8 mouse cellular contexts compared by ENCODE assay signal in genomic region chr10:21158918-21159443, GRCm38 (mm10). TPM values are rescaled to one million over a fixed set of nuclear protein-coding genes. Genes with fewer than 3 reads are reported as not detected.
DNase-seq lines count a peak whose midpoint lies in the region; ATAC-seq and TF ChIP-seq lines count a peak whose summit lies in the region.

No protein-coding gene starts in this region.

- H3K9ac ChIP-seq in ES-E14 (ENCODE audit: insufficient read depth, low read depth, low read length, poor library complexity, severe bottlenecking), result no peak overlapping the region; the same call in 1 of the 2 replicates
- H3K9ac ChIP-seq in limb, embryonic 12.5 days (replicated peaks), result peak overlapping the region; percentile 85
- H3K9ac ChIP-seq in midbrain, embryonic 12.5 days (replicated peaks), result peak overlapping the region; percentile 66
- peak overlapping the region; percentile 29; the same call in 1 of the 2 replicates for H3K9ac ChIP-seq in stomach, embryonic 14.5 days (replicated peaks; ENCODE audit: low read depth, low read length)

- ATAC-seq in limb, embryonic 12.5 days (ENCODE audit: insufficient number of reproducible peaks, insufficient read depth, low FRiP score, low TSS enrichment, low read depth), result no peak
- ATAC-seq in midbrain, embryonic 12.5 days (ENCODE audit: low FRiP score, low read depth), result no peak
- peak; percentile 76 for ATAC-seq in stomach, embryonic 14.5 days (ENCODE audit: insufficient number of reproducible peaks, insufficient read depth, low FRiP score, low read depth)

- peak overlapping the region; percentile 99 for H3K4me2 ChIP-seq in limb, embryonic 12.5 days
- H3K4me2 ChIP-seq in midbrain, embryonic 12.5 days (replicated peaks), result peak overlapping the region; percentile 99
- H3K4me2 ChIP-seq in stomach, embryonic 14.5 days (replicated peaks; ENCODE audit: low read depth, low read length), result peak overlapping the region; percentile 100

- no peak overlapping the region for H3K27ac ChIP-seq in ES-E14 (ENCODE audit: insufficient read depth, low read depth, low read length, poor library complexity, severe bottlenecking)
- H3K27ac ChIP-seq in hindbrain, embryonic 10.5 days, result peak overlapping the region; percentile 67; the same call in 1 of the 2 replicates
- no peak overlapping the region for H3K27ac ChIP-seq in limb, embryonic 12.5 days
- no peak overlapping the region for H3K27ac ChIP-seq in midbrain, embryonic 12.5 days (replicated peaks)
- H3K27ac ChIP-seq in stomach, embryonic 14.5 days (ENCODE audit: low read length), result no peak overlapping the region

- peaks cover 67% of the 10 kb centered on the region for H3K27me3 ChIP-seq in hindbrain, embryonic 10.5 days (ENCODE audit: insufficient read depth, poor library complexity, severe bottlenecking)
- peaks cover 32% of the 10 kb centered on the region for H3K27me3 ChIP-seq in limb, embryonic 12.5 days
- peaks cover 37% of the 10 kb centered on the region for H3K27me3 ChIP-seq in midbrain, embryonic 12.5 days
- H3K27me3 ChIP-seq in stomach, embryonic 14.5 days (ENCODE audit: control insufficient read depth, insufficient read depth, low read length), result no peaks in the 10 kb centered on the region

- under 1% methylated on average over 35 of the region's 35 CpGs for WGBS in hindbrain, embryonic 10.5 days
- under 1% methylated on average over 35 of the region's 35 CpGs for WGBS in limb, embryonic 12.5 days
- under 1% methylated on average over 35 of the region's 35 CpGs for WGBS in midbrain, embryonic 12.5 days
- under 1% methylated on average over 35 of the region's 35 CpGs for WGBS in stomach, embryonic 14.5 days

- H3K4me3 ChIP-seq in ES-E14 (ENCODE audit: insufficient read depth in 1 of 2, low read depth in 1 of 2, low read length in 2 of 2, poor library complexity in 1 of 2, severe bottlenecking in 1 of 2), result peak overlapping the region; percentile 74 to 90
- H3K4me3 ChIP-seq in hindbrain, embryonic 10.5 days, result peak overlapping the region; percentile 79
- H3K4me3 ChIP-seq in limb, embryonic 12.5 days (replicated peaks), result peak overlapping the region; percentile 71
- H3K4me3 ChIP-seq in midbrain, embryonic 12.5 days, result peak overlapping the region; percentile 74
- H3K4me3 ChIP-seq in stomach, embryonic 14.5 days (ENCODE audit: low read depth, low read length), result peak overlapping the region; percentile 58

- no peaks in the 10 kb centered on the region for H3K9me3 ChIP-seq in ES-E14 (ENCODE audit: control insufficient read depth, insufficient read depth, low read depth, low read length)
- no peaks in the 10 kb centered on the region for H3K9me3 ChIP-seq in hindbrain, embryonic 10.5 days
- no peaks in the 10 kb centered on the region for H3K9me3 ChIP-seq in limb, embryonic 12.5 days
- H3K9me3 ChIP-seq in midbrain, embryonic 12.5 days, result no peaks in the 10 kb centered on the region
- no peaks in the 10 kb centered on the region for H3K9me3 ChIP-seq in stomach, embryonic 14.5 days (ENCODE audit: control insufficient read depth, low read depth, low read length)

- no peaks in the 10 kb centered on the region; a peak in 1 of 4 replicates for H3K4me1 ChIP-seq in ES-E14 (ENCODE audit: control insufficient read depth in 2 of 2, insufficient read depth in 2 of 2, low read length in 2 of 2, poor library complexity in 1 of 2)
- H3K4me1 ChIP-seq in hindbrain, embryonic 10.5 days (replicated peaks), result peaks cover 32% of the 10 kb centered on the region
- peaks cover 21% of the 10 kb centered on the region for H3K4me1 ChIP-seq in limb, embryonic 12.5 days (replicated peaks)
- H3K4me1 ChIP-seq in midbrain, embryonic 12.5 days, result peaks cover 20% of the 10 kb centered on the region
- H3K4me1 ChIP-seq in stomach, embryonic 14.5 days (ENCODE audit: control insufficient read depth, insufficient read depth, low read length), result peaks cover 8% of the 10 kb centered on the region; the same call in 1 of the 2 replicates

- DNase-seq in 416B (ENCODE audit: low read depth) (peak; percentile 65), ES-E14 (ENCODE audit: low read depth, low spot score) (peak; percentile 35)
- peak; percentile 17 for DNase-seq in embryo, embryonic 10 days (ENCODE audit: low spot score)
- peak; percentile 43 for DNase-seq in hindbrain, embryonic 10.5 days (ENCODE audit: low spot score)
- DNase-seq in layer of hippocampus, postnatal 14 days (ENCODE audit: low spot score in 2 of 2), result no peak

- in situ Hi-C loops in ES-E14 (cut with MboI; ENCODE audit: low sequenced_read_pairs in 2 of 2, unreplicated experiment in 2 of 2), result no loop called here

- H3K36me3 ChIP-seq in ES-E14 (ENCODE audit: control insufficient read depth, insufficient read depth, low read length, poor library complexity, severe bottlenecking), result peaks cover 2% of the 10 kb centered on the region; the same call in 1 of the 2 replicates
- 0 out of 2 replicates have a peak, but pooled peaks cover 2% of the 10 kb centered on the region for H3K36me3 ChIP-seq in hindbrain, embryonic 10.5 days
- no peaks in the 10 kb centered on the region for H3K36me3 ChIP-seq in limb, embryonic 12.5 days
- no peaks in the 10 kb centered on the region for H3K36me3 ChIP-seq in midbrain, embryonic 12.5 days
- no peaks in the 10 kb centered on the region for H3K36me3 ChIP-seq in stomach, embryonic 14.5 days (ENCODE audit: control insufficient read depth, insufficient read depth, low read length)

TF ChIP-seq in ES-E14, 5 proteins besides CTCF, POLR2A, EP300 and RAD21:
- TF ChIP-seq ZNF384 (IDR thresholded peaks at IDR 0.05; ENCODE audit: low read depth, low read length) (no peak), MAFK (IDR thresholded peaks at IDR 0.05; ENCODE audit: insufficient read depth, low read depth, low read length) (peak; percentile 20; the same call in 1 of the 2 replicates), CHD2 (IDR thresholded peaks at IDR 0.05; ENCODE audit: low read depth, low read length) (no peak)
TF ChIP-seq in ES-E14: peak in this region for 1.

RNA-seq across cellular contexts. Expression of gene Myb, which starts 1.8 kb away (rescaled TPM):
- total RNA-seq in ES-E14 (2012; rRNA removed), result 2.0 and 2.4 TPM in 2 replicates
- polyA plus RNA-seq in hindbrain, embryonic 10.5 days (2016; fragmentation: Nextera tagmentation; extraction: Ambion mirVana), result 4.3 and 5.7 TPM in 2 replicates
- polyA plus RNA-seq in limb, embryonic 12.5 days (2016; fragmentation: Nextera tagmentation; extraction: Ambion mirVana), result 7.5 and 8.8 TPM in 2 replicates
- polyA plus RNA-seq in midbrain, embryonic 12.5 days (2016; fragmentation: Nextera tagmentation; extraction: Ambion mirVana), result 5.9 and 7.1 TPM in 2 replicates
- polyA plus RNA-seq in stomach, embryonic 14.5 days (2014; fragmentation: Nextera tagmentation; extraction: Ambion mirVana), result 4.2 and 4.9 TPM in 2 replicates
- total RNA-seq in layer of hippocampus, postnatal 14 days (2021), result 1 to 10 TPM; 1.2 to 1.3 TPM

Comparison
In these comparisons a context has a peak if more than half of its experiments do, and no peak if none do; other contexts are left out.
1. DNase-seq: peak in 416B (single experiment), ES-E14 (single experiment), embryo, embryonic 10 days (single experiment) and hindbrain, embryonic 10.5 days (single experiment); none in layer of hippocampus, postnatal 14 days (0 of 2).
2. Peak in every context shown above with its lines, with median percentiles within 50 percentile points of each other: H3K4me3 ChIP-seq and H3K4me2 ChIP-seq.